Mouse (Mus musculus) MEL (cell line): ENCODE measurements at regions not wholly inside any gene's neighbourhood (a gene's known extent, or its start where the extent isn't known, plus 50 kb on each side); places are given as distances from the start of the nearest gene placed in this dataset.

Experiments used
- DNase-seq: peaks from one replicate; pipeline ENCODE4 v3.0.0; 2011; ENCODE audit warnings: low read depth, low spot score
- H3K27ac ChIP-seq: 2 replicates; pipeline ENCODE4 v1.5.1; 2012; ENCODE audit warnings: low read depth, mild to moderate bottlenecking, control low read depth, low read length, moderate library complexity; ENCODE audit not compliant: control insufficient read depth
- H3K27me3 ChIP-seq, 2 experiments: fragments of 150-350 bp in 1 of 2; sonication (generic) in 1 of 2; 2 replicates each; pipeline ENCODE4 v1.6.1; 2012; ENCODE audit warnings: low read length in 2 of 2, mild to moderate bottlenecking in 2 of 2, improper control_type of control experiment in 1 of 2, moderate library complexity in 1 of 2; ENCODE audit not compliant: insufficient read depth in 2 of 2, control insufficient read depth in 1 of 2
- H3K36me3 ChIP-seq, 2 experiments: 2 replicates each; pipeline ENCODE4 v1.6.1; 2012 to 2014; ENCODE audit warnings: low read length in 2 of 2, improper control_type of control experiment in 1 of 2, inconsistent platforms in 1 of 2, mild to moderate bottlenecking in 1 of 2; ENCODE audit not compliant: insufficient read depth in 2 of 2, control insufficient read depth in 1 of 2
- H3K4me1 ChIP-seq, 2 experiments: fragments of 150-350 bp in 1 of 2; sonication (generic) in 1 of 2; 2 replicates each; pipeline ENCODE4 v1.6.1; 2012; ENCODE audit warnings: low read length in 2 of 2, improper control_type of control experiment in 1 of 2, mild to moderate bottlenecking in 1 of 2; ENCODE audit not compliant: insufficient read depth in 2 of 2, control insufficient read depth in 1 of 2
- H3K4me3 ChIP-seq, 2 experiments: fragments of 150-350 bp in 1 of 2; sonication (generic) in 1 of 2; 2 replicates each; pipeline ENCODE4 v1.5.1; 2012; ENCODE audit warnings: low read depth in 2 of 2, low read length in 2 of 2, mild to moderate bottlenecking in 2 of 2, moderate library complexity in 2 of 2, control low read depth in 1 of 2, improper control_type of control experiment in 1 of 2; ENCODE audit not compliant: control insufficient read depth in 1 of 2, insufficient read depth in 1 of 2
- H3K79me2 ChIP-seq: 2 replicates; pipeline ENCODE4 v1.6.1; 2012; ENCODE audit warnings: mild to moderate bottlenecking, low read length, moderate library complexity; ENCODE audit not compliant: control insufficient read depth, poor library complexity, insufficient read depth
- H3K9ac ChIP-seq: 2 replicates; pipeline ENCODE4 v1.6.1; 2012; ENCODE audit warnings: low read depth, mild to moderate bottlenecking, control low read depth, low read length, moderate library complexity; ENCODE audit not compliant: control insufficient read depth, poor library complexity, severe bottlenecking
- H3K9me3 ChIP-seq: fragments of 150-350 bp; sonication (generic); replicated peaks from 2 replicates; pipeline ENCODE4 v1.6.1; 2012; ENCODE audit warnings: mild to moderate bottlenecking, low read length, improper control_type of control experiment, moderate library complexity; ENCODE audit not compliant: insufficient read depth
- BHLHE40 ChIP-seq: IDR thresholded peaks from 2 replicates; pipeline ENCODE4 v1.6.1; 2012; ENCODE audit warnings: low read depth, mild to moderate bottlenecking, inconsistent platforms, low read length, improper control_type of control experiment, borderline replicate concordance
- CHD1 ChIP-seq: IDR thresholded peaks from 2 replicates; pipeline ENCODE4 v1.6.1; 2012; ENCODE audit warnings: low read depth, mild to moderate bottlenecking, inconsistent platforms, low read length, improper control_type of control experiment
- CHD2 ChIP-seq: IDR thresholded peaks from 2 replicates; pipeline ENCODE4 v1.6.1; 2011; ENCODE audit warnings: low read length, improper control_type of control experiment
- E2F4 ChIP-seq: IDR thresholded peaks from 2 replicates; pipeline ENCODE4 v1.6.1; 2011; ENCODE audit warnings: low read depth, low read length, improper control_type of control experiment, borderline replicate concordance
- ELF1 ChIP-seq: IDR thresholded peaks from 2 replicates; pipeline ENCODE4 v1.6.1; 2014; ENCODE audit warnings: low read depth, mild to moderate bottlenecking, inconsistent platforms, low read length, improper control_type of control experiment, moderate library complexity
- EP300 ChIP-seq, 2 experiments: IDR thresholded peaks; 2 replicates each; pipeline ENCODE4 v1.6.1; 2011; ENCODE audit warnings: improper control_type of control experiment in 2 of 2, low read length in 2 of 2, low read depth in 1 of 2, mild to moderate bottlenecking in 1 of 2
- ETS1 ChIP-seq: IDR thresholded peaks from 2 replicates; pipeline ENCODE4 v1.6.1; 2012; ENCODE audit warnings: low read depth, mild to moderate bottlenecking, inconsistent platforms, low read length, improper control_type of control experiment, moderate library complexity
- GABPA ChIP-seq: IDR thresholded peaks from 2 replicates; pipeline ENCODE4 v1.6.1; 2012; ENCODE audit warnings: low read depth, mild to moderate bottlenecking, inconsistent platforms, low read length, improper control_type of control experiment, moderate library complexity
- GATA1 ChIP-seq: IDR thresholded peaks from 2 replicates; pipeline ENCODE4 v1.6.1; 2011; ENCODE audit warnings: low read depth, low read length, improper control_type of control experiment
- HCFC1 ChIP-seq: IDR thresholded peaks from 2 replicates; pipeline ENCODE4 v1.6.1; 2012; ENCODE audit warnings: low read depth, mild to moderate bottlenecking, inconsistent platforms, low read length, improper control_type of control experiment, moderate library complexity
- MAX ChIP-seq: IDR thresholded peaks from 2 replicates; pipeline ENCODE4 v1.6.1; 2011; ENCODE audit warnings: low read length, improper control_type of control experiment
- MEF2A ChIP-seq: IDR thresholded peaks from 2 replicates; pipeline ENCODE4 v1.6.1; 2014; ENCODE audit warnings: low read depth, mild to moderate bottlenecking, inconsistent platforms, low read length, improper control_type of control experiment; ENCODE audit not compliant: poor library complexity, insufficient replicate concordance, severe bottlenecking; ENCODE audit errors: extremely low read depth
- POLR2AphosphoS2 ChIP-seq: IDR thresholded peaks from 2 replicates; pipeline ENCODE4 v1.6.1; 2011; ENCODE audit warnings: low read length, improper control_type of control experiment
- POLR2AphosphoS5 ChIP-seq: IDR thresholded peaks from 2 replicates; pipeline ENCODE4 v1.6.1; 2012; ENCODE audit warnings: low read depth, borderline replicate concordance, mild to moderate bottlenecking, inconsistent platforms, low read length, moderate library complexity, mixed read lengths
- SIN3A ChIP-seq: IDR thresholded peaks from 2 replicates; pipeline ENCODE4 v1.6.1; 2012; ENCODE audit warnings: low read length, improper control_type of control experiment, inconsistent platforms
- SMC3 ChIP-seq: IDR thresholded peaks from 2 replicates; pipeline ENCODE4 v1.6.1; 2011; ENCODE audit warnings: low read depth, low read length, improper control_type of control experiment
- USF1 ChIP-seq: IDR thresholded peaks from 2 replicates; pipeline ENCODE4 v1.6.1; 2014; ENCODE audit warnings: low read depth, mild to moderate bottlenecking, inconsistent platforms, low read length, improper control_type of control experiment, moderate library complexity
- USF2 ChIP-seq, 2 experiments: IDR thresholded peaks; 2 replicates each; pipeline ENCODE4 v1.6.1; 2011 to 2012; ENCODE audit warnings: improper control_type of control experiment in 2 of 2, low read length in 2 of 2, borderline replicate concordance in 1 of 2, inconsistent platforms in 1 of 2, low read depth in 1 of 2, mild to moderate bottlenecking in 1 of 2; ENCODE audit not compliant: insufficient read depth in 1 of 2
- ZC3H11A ChIP-seq: IDR thresholded peaks from 2 replicates; pipeline ENCODE4 v1.6.1; 2012; ENCODE audit warnings: low read depth, mild to moderate bottlenecking, inconsistent platforms, low read length, improper control_type of control experiment
- ZKSCAN1 ChIP-seq: IDR thresholded peaks from 2 replicates; pipeline ENCODE4 v1.6.1; 2012; ENCODE audit warnings: low read depth, mild to moderate bottlenecking, inconsistent platforms, low read length, improper control_type of control experiment, moderate library complexity
- ZMIZ1 ChIP-seq: IDR thresholded peaks from 2 replicates; pipeline ENCODE4 v1.6.1; 2012; ENCODE audit warnings: low read depth, mild to moderate bottlenecking, inconsistent platforms, low read length, improper control_type of control experiment, moderate library complexity

GRCm38 (mm10) chr12:63484087-63484486 lies 990.4 kb downstream of the Fscb start:
- no peak for TF ChIP-seq GABPA
- TF ChIP-seq ZKSCAN1, result no peak
- TF ChIP-seq BHLHE40, result no peak
- TF ChIP-seq ZC3H11A, result no peak
- no peak for TF ChIP-seq MAX
- TF ChIP-seq ZMIZ1, result no peak
- no peak for TF ChIP-seq USF2 (IDR thresholded peaks at IDR 0.05; ENCODE audit: borderline replicate concordance in 1 of 2, insufficient read depth in 1 of 2, low read depth in 1 of 2, low read length in 2 of 2)
- TF ChIP-seq ELF1, result no peak
- H3K27me3 ChIP-seq, result no peaks in the 10 kb centered on the region
- no peak overlapping the region for H3K4me3 ChIP-seq
- no peak overlapping the region for H3K9ac ChIP-seq
- no peaks in the 10 kb centered on the region for H3K79me2 ChIP-seq
- H3K36me3 ChIP-seq, result no peaks in the 10 kb centered on the region
- DNase-seq, result no peak
- H3K27ac ChIP-seq, result no peak overlapping the region
- H3K9me3 ChIP-seq, result no peaks in the 10 kb centered on the region
- H3K4me1 ChIP-seq, result no peaks in the 10 kb centered on the region

GRCm38 (mm10) chr12:63468936-63469335 lies 1005.6 kb downstream of the Fscb start:
- no peak overlapping the region for H3K4me3 ChIP-seq

More at GRCm38 (mm10) chr12:63468936-63469335, 1005.6 kb downstream of the Fscb start:
- no peak for DNase-seq
- no peak overlapping the region for H3K9ac ChIP-seq
- no peak overlapping the region for H3K27ac ChIP-seq
- H3K36me3 ChIP-seq, result no peaks in the 10 kb centered on the region
- H3K4me1 ChIP-seq, result no peaks in the 10 kb centered on the region
- H3K9me3 ChIP-seq, result no peaks in the 10 kb centered on the region
- H3K27me3 ChIP-seq, result no peaks in the 10 kb centered on the region
- TF ChIP-seq GATA1, result no peak
- no peak for TF ChIP-seq ZKSCAN1
- no peak for TF ChIP-seq EP300 (IDR thresholded peaks at IDR 0.05; ENCODE audit: low read depth in 1 of 2, low read length in 2 of 2)
- no peak for TF ChIP-seq ZC3H11A
- TF ChIP-seq CHD1, result no peak
- no peak for TF ChIP-seq E2F4
- TF ChIP-seq ZMIZ1, result no peak
- no peak for TF ChIP-seq SMC3
- TF ChIP-seq POLR2AphosphoS2, result no peak
- no peak for TF ChIP-seq POLR2AphosphoS5
- no peak for TF ChIP-seq HCFC1
- TF ChIP-seq MEF2A, result no peak
- no peak for TF ChIP-seq SIN3A
- no peak for TF ChIP-seq CHD2
- no peak for TF ChIP-seq USF1
- no peak for TF ChIP-seq ETS1
- no peak for TF ChIP-seq BHLHE40
- H3K79me2 ChIP-seq, result no peaks in the 10 kb centered on the region
